Mouse (Mus musculus): ENCODE data around the gene Sparcl1.

DNA sequence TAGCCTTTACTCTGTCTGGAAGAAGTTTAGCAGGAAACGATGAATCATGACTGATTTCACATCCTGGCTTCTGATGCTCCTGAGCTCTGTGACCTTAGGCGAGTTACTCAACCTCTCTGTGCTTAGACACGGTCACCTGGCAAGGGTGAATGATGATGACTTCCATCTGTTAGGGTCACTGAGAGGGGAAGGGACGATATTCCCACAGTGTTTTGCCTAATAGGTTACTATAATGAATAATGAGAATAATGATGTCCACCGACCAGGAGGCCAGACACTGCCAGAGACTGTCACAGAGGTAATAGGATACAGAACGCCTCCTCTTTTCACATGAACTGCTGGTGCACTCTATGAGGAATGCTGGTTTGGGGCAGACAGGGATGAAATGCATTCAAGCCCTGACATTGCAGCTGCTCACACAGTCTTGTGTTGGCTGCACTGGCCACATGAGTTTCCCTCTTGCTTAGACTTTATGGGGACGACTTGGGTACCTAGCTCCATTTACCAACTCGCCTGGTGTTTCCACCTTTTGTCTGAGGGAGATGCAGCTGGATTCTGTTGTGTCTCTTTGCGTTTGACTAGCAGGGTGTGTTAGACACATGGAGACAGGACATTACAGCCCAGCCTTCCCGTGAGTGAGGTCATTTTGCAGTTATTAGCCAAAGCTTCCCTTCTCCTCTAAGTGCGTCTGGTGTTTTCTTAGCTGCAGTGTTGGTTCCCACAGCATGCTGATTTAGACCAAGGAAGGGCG lies 14.9 kb upstream of the Sparcl1 start:
- TF ChIP-seq CTCF (IDR thresholded peaks at IDR 0.05; ENCODE audit: extremely low read depth, insufficient read depth, low read length), result no peak
- TF ChIP-seq POLR2A (IDR thresholded peaks at IDR 0.05; ENCODE audit: extremely low read depth, insufficient read depth, low read length), result no peak

Measured in cortical plate, adult 2 months (tissue).